Mouse (Mus musculus) ES-E14 (cell line): Measurements from ENCODE around the gene Swap70.

Source experiments
- HCFC1 ChIP-seq: IDR thresholded peaks from 2 replicates; pipeline ENCODE4 v1.6.1; 2012; ENCODE audit warnings: low read length, inconsistent platforms, borderline replicate concordance; ENCODE audit not compliant: insufficient read depth
- ZNF384 ChIP-seq: IDR thresholded peaks from 2 replicates; pipeline ENCODE4 v1.6.1; 2012; ENCODE audit warnings: low read depth, low read length, inconsistent platforms

DNA sequence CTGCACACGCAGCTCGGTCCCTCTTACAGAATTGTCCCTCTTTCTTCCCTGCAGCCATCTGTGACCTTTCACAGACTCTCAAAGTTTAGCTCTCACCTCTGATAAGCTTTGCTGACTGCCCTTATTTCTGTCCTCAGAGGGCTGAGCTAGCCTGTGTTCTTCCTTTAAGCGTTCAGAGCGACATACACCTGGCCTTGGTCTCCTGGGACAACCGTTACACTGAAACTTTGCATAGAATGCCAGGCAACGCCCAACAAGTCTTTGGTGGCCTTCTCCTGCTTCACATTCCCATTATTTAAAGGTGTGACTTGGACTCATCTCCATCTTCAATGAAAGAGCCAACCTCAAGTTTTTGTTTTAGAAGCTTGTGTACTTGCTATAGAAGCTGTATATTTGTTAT lies 13.2 kb upstream of the Swap70 start:
- TF ChIP-seq ZNF384 = no peak
- no peak for TF ChIP-seq HCFC1
